Mouse (Mus musculus): ENCODE results near the gene 0610012G03Rik.
"Not testable (repeated sequence)": the region's sequence is repeated elsewhere in the genome, so short reads cannot be mapped to it uniquely, and the experiment has no call there.

0610012G03Rik gene

GRCm38 (mm10) chr16:31948345-31948774, at the start of gene 0610012G03Rik, which contains the start of gene Ncbp2:
Gene 0610012G03Rik (minus strand): TSS chr16:31948494.
Gene Ncbp2 (plus strand): TSS chr16:31948513.
- in situ Hi-C loops (cut with MboI, MseI): no loop called here

- in situ Hi-C loops (cut with MboI, MseI): no loop called here
Measured at GRCm38 (mm10) chr16:31996371-31996770, 48.1 kb upstream of the 0610012G03Rik start.

GRCm38 (mm10) chr16:31993946-31994345, 45.7 kb upstream of the 0610012G03Rik start:
- in situ Hi-C loops (cut with MboI, MseI): no loop called here

- in situ Hi-C loops (cut with MboI, MseI): no loop called here
Measured at GRCm38 (mm10) chr16:31993195-31993594, 44.9 kb upstream of the 0610012G03Rik start.

GRCm38 (mm10) chr16:31992039-31992438, 43.7 kb upstream of the 0610012G03Rik start:
- in situ Hi-C loops (cut with MboI, MseI): no loop called here

GRCm38 (mm10) chr16:31980946-31981345, 32.7 kb upstream of the 0610012G03Rik start:
- in situ Hi-C loops (cut with MboI, MseI): no loop called here

- in situ Hi-C loops (cut with MboI, MseI): no loop called here
Measured at GRCm38 (mm10) chr16:31979501-31979900, 31.2 kb upstream of the 0610012G03Rik start.

GRCm38 (mm10) chr16:31975258-31975657, 27.0 kb upstream of the 0610012G03Rik start:
- in situ Hi-C loops (cut with MboI, MseI): no loop called here

- in situ Hi-C loops (cut with MboI, MseI): no loop called here
Measured at GRCm38 (mm10) chr16:31963224-31963623, 14.9 kb upstream of the 0610012G03Rik start.

GRCm38 (mm10) chr16:31947901-31948316, 385 bp downstream of the 0610012G03Rik start:
- in situ Hi-C loops (cut with MboI, MseI): no loop called here

- in situ Hi-C loops (cut with MboI, MseI): no loop called here
Measured at GRCm38 (mm10) chr16:31947333-31947732, 961 bp downstream of the 0610012G03Rik start.

- in situ Hi-C loops (cut with MboI, MseI): not testable (repeated sequence)
Measured at GRCm38 (mm10) chr16:31945986-31946385, 2.3 kb downstream of the 0610012G03Rik start.

- in situ Hi-C loops (cut with MboI, MseI): no loop called here
Measured at GRCm38 (mm10) chr16:31945372-31945771, 2.9 kb downstream of the 0610012G03Rik start.

GRCm38 (mm10) chr16:31944698-31945255, 3.5 kb downstream of the 0610012G03Rik start:
- in situ Hi-C loops (cut with MboI, MseI): no loop called here

GRCm38 (mm10) chr16:31943980-31944379, 4.3 kb downstream of the 0610012G03Rik start:
- in situ Hi-C loops (cut with MboI, MseI): no loop called here

- in situ Hi-C loops (cut with MboI, MseI): no loop called here
Measured at GRCm38 (mm10) chr16:31940586-31940985, 7.7 kb downstream of the 0610012G03Rik start.

GRCm38 (mm10) chr16:31938856-31939255, 9.4 kb downstream of the 0610012G03Rik start:
- in situ Hi-C loops (cut with MboI, MseI): no loop called here

- in situ Hi-C loops (cut with MboI, MseI): no loop called here
Measured at GRCm38 (mm10) chr16:31936568-31936967, 11.7 kb downstream of the 0610012G03Rik start.

GRCm38 (mm10) chr16:31935091-31935979, 13.0 kb downstream of the 0610012G03Rik start:
- in situ Hi-C loops (cut with MboI, MseI): no loop called here

- in situ Hi-C loops (cut with MboI, MseI): no loop called here
Measured at GRCm38 (mm10) chr16:31934550-31935010, 13.7 kb downstream of the 0610012G03Rik start.

GRCm38 (mm10) chr16:31933751-31934549, 14.3 kb downstream of the 0610012G03Rik start, which contains the start of gene Pigz:
Gene Pigz (plus strand): TSS chr16:31933851.
- in situ Hi-C loops (cut with MboI, MseI): no loop called here
